Mouse (Mus musculus) heart, adult 8-10 months (tissue): Measurements from ENCODE around the gene Ppargc1a. TPM values are rescaled to one million over a fixed set of nuclear protein-coding genes. Genes with fewer than 3 reads are reported as not detected.
A peak's percentile ranks its signal among the peaks of the same experiment; 100 is the strongest.

ENCODE experiments used
- DNase-seq: peaks from one replicate; pipeline ENCODE4 v3.0.0; 2022; ENCODE audit warnings: low spot score
- total RNA-seq, 4 experiments: library from RNA; stranded (reverse); gene quantifications; 2 replicates each; pipeline ENCODE4 v1.2.4; 2022

Gene Ppargc1a
- 100 to 1,000 TPM in 2 of 4 experiments, 10 to 100 TPM in 2; 69.5 to 106 (median 92.6) TPM for total RNA-seq

- peak; percentile 21 for DNase-seq
Observed at GRCm38 (mm10) chr5:51567659-51568058, at the start of gene Ppargc1a. TSS of gene Ppargc1a (minus strand) at chr5:51567726.

DNA sequence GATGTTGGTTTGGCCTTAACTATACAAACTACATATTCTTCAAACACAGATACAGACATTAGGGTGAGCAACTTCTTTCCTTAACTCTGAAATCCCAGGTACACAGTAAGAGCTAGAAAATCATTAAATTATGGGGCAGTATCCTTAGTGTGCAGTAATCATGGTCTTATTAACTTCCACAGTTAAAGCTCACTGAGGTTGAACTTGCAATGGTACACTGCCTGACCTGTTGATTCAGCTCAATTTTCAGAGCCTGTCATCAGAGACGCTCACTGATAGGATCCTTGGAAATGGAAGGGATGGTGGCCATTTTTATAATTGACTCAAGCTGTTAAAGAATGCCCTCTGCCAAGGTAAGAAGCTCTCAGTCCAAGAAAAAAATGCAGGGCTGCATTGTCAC, 49.4 kb upstream of the Ppargc1a start:
- DNase-seq, result no peak

DNA sequence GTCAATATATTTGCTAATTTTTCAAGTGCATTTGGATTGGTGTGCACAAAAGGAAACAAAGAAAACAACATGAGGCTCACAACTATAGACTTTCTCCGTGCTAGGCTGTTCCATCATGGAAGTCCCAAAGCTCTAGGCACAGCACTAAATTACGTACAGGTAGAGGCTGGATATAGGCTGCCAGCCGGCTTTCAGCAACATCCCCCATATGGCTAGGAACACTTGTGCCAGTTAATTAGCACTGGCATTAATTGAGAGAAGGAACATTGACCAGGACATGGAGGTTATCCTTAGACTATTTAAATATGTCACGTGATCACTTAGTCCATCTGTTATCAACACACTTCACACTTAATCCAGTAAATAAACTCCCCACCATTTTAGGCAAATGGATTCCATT, 44.5 kb upstream of the Ppargc1a start:
- no peak for DNase-seq

- no peak for DNase-seq
Observed at GRCm38 (mm10) chr5:51607686-51608480, 40.4 kb upstream of the Ppargc1a start.

DNA sequence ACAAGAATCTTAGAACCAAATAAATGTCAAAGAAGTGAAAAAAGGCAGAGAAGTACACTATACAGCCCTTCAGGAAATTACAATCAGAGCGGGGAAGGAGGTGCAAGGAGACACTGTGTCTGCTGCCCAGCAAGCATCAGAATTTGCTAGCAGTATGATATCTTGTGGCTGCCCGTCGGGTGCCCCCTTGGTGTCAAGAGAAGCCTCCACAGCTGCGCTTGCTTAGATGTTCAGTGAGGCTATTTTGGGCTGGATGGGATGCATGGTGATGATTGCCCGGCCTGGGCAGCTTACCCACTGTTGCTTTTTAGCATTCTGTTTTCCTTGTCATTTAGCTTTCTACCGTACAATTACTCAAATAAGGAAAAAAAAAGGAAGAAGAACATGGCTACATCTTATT, 32.0 kb upstream of the Ppargc1a start:
- no peak for DNase-seq

- peak; percentile 78 for DNase-seq
Observed at GRCm38 (mm10) chr5:51595644-51596043, 28.1 kb upstream of the Ppargc1a start.

GRCm38 (mm10) chr5:51592206-51592605, 24.7 kb upstream of the Ppargc1a start:
- DNase-seq, result peak; percentile 19

DNA sequence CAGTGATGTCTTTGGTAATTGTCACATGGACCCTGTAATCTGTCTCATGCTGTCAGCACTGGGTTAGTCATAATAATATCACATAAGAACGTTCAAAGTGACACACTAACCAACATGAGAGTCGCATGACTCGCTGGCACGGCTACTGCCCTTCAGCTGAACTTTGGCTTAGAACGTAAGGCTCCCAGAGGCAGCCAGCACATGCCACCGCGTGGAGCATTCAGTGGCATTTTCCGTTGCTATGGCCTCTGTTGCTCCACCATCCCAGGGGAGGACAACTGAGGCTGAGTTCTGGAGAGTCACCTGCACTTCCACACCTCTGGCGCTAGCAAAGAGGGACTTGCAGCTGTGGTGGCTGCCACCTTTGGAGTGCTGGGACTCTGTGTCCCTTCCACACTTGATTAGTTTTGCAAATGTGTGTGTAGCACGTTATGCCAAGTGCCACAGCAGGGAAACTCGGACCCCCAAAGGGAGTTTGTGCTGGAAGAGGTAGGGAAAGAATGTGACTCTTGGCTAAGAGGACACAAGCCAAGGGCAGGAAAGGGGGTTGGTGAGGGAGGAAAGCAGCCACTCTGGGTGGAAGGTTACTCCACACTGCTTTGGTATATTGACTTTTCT, 24.1 kb upstream of the Ppargc1a start:
- DNase-seq, result peak; percentile 71

DNA sequence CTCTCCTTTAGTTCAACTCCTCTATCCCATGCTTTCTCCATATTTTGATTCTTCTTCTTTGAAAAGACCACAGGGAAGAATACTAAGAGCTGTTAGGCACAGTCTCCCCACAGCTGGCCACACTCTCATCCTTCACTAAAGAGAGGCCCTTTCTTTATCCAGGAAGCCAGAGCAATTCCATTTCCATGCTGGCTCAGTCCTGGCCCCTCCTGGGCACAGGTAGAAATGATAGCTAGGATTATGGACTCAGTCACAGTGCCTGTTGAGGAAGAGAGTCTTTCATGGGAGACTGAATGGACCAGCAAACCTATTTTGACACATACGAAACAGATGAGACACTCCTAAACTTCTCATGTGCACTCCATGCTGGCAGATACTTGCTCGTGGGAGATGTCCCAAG, 18.7 kb upstream of the Ppargc1a start:
- DNase-seq, result no peak

GRCm38 (mm10) chr5:51584987-51585386, 17.5 kb upstream of the Ppargc1a start:
- DNase-seq, result no peak

- DNase-seq, result no peak
Observed at GRCm38 (mm10) chr5:51584186-51584585, 16.7 kb upstream of the Ppargc1a start.

DNA sequence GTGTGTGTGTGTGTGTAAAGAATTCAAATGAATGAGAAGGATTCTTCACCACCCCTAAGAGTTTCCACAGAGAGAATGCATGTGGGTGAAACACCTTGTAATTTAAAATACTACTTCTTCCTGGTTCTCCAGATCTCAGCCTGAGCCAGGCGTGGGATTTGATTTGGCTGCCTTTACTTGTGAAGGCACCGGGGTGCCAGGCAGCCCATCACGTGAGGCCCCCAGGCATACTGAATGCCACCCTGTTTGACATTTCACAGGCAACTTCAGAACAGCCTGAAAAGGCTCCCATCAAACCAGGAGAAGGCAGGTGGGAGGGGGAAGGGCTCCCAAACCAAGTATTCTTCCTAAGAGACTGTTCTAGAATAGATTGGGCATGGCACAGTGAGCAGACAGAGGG, 16.1 kb upstream of the Ppargc1a start:
- DNase-seq, result no peak

GRCm38 (mm10) chr5:51583030-51583429, 15.5 kb upstream of the Ppargc1a start:
- DNase-seq, result no peak

GRCm38 (mm10) chr5:51582618-51583017, 15.1 kb upstream of the Ppargc1a start:
- no peak for DNase-seq

DNA sequence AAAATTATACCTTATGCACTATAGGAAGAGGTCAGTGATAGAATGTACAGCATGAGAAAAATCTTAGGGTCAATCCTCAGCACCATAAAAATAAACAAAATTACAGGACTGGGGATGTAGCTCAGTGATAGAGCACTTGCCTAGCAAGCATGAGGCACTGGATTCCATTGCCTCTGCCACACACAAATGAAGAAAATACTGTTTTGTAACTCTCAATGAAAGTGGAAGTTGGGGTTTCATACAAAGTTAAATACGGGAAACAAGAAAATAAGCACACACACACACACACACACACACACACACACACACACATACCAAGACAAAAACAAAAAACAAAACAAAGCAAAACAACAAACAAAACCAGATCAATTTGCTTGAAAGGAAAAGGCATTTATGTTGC, 10.1 kb upstream of the Ppargc1a start:
- no peak for DNase-seq

- DNase-seq, result no peak
Observed at GRCm38 (mm10) chr5:51573770-51574169, 6.2 kb upstream of the Ppargc1a start.

DNA sequence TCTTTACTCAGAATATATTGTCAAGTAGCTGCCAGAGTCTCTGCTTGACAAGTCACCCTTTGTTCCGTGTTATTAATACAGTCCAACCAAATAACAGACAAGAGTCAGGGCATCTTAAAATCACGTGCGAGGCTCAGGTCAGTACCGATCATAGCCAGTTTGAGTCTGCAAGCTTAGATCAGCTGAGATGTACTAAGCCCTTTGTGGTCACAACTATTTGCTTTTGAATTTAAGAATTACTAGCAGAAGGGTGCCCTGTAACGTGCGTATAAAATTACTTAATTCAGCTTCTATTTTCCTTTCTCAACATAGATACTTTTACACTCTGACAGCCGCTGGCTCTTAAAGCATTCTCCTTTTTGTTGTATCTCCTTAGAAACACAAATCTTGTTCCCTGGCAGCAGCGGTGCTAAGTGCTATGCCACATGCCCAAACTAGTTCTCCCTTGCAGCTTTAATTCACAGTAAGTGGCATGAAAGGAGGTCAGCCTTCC, 718 bp upstream of the Ppargc1a start:
- peak; percentile 40 for DNase-seq

DNA sequence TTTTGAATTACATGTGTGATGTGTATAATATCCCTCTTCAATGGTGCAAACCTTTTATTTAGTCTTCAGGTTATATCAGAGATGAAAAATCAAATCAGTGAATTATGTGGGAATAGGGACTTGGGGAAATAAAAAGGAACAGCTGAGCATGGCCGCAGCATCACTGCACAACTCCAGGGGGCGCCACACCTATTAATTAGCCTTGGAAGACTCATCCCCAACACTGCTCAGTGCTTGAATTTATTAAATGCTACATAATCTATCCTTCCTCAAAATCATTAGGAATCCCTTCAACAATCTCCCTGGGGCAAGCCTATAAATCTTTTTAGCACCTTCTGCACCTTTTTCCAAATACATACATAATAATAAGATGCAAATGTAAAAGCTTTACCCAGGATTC, 1.9 kb downstream of the Ppargc1a start:
- DNase-seq, result no peak

DNA sequence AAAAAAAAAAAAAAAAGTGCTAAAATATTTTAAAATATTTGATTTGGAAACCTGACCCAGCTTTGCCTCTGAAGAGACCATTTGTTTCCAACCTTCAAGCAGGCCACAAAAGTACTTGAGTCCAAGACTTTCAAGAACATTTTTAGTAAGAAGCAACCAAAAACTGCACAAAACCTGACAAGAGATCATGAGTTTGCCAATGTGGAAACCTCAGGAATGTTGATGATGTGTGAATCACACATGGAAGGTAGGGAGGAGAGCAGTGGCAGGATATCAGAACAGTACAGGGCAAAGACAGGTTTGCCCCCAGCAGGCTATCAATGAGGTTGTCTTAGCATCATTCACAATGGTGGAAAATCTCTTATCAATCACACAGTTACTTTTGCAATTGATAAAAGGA, 2.5 kb downstream of the Ppargc1a start:
- no peak for DNase-seq

- no peak for DNase-seq
Observed at GRCm38 (mm10) chr5:51563574-51563973, 4.0 kb downstream of the Ppargc1a start.

- DNase-seq, result no peak
Observed at GRCm38 (mm10) chr5:51557607-51558278, 9.8 kb downstream of the Ppargc1a start.

GRCm38 (mm10) chr5:51553671-51554070, 13.9 kb downstream of the Ppargc1a start:
- DNase-seq, result no peak

DNA sequence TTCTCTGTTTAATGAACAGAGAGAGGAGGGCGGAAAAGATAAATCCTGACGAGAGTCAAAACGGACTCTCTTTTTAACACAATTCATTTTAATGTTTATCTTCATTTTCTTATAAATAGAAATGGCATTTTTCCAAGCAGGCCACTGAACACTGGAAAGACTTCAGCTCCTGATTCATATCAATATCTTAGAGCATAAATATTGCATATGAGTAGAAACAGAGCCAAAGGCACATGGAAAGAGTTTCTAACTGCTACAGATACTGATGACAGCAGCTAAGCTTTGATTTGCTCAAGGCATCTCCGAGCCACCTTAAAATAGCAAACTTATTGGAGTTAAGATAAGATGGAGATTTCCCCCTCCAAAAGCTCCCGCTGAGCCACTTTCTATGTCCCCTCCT, 14.3 kb downstream of the Ppargc1a start:
- no peak for DNase-seq
